Mouse (Mus musculus) thymus, adult 2 months (tissue): ENCODE data around the gene Hecw2.

Experiments
- CTCF ChIP-seq: fragments of 200-500 bp; IDR thresholded peaks from 2 replicates; pipeline ENCODE4 v1.5.1; 2012; ENCODE audit warnings: mild to moderate bottlenecking, control low read depth, low read length, moderate library complexity, borderline replicate concordance; ENCODE audit not compliant: control insufficient read depth, poor library complexity, insufficient read depth; ENCODE audit errors: extremely low read depth
- POLR2A ChIP-seq: fragments of 200-500 bp; IDR thresholded peaks from 2 replicates; pipeline ENCODE4 v1.6.1; 2012; ENCODE audit warnings: mild to moderate bottlenecking, low read length, control low read depth, moderate library complexity; ENCODE audit not compliant: control insufficient read depth, poor library complexity, insufficient read depth; ENCODE audit errors: extremely low read depth

GRCm38 (mm10) chr1:54110920-54111605 lies 83.9 kb downstream of the Hecw2 start:
- TF ChIP-seq CTCF = no peak
- no peak for TF ChIP-seq POLR2A
